Mouse (Mus musculus): ENCODE results near the gene Rbp1.

Rbp1 gene

GRCm38 (mm10) chr9:98422656-98423055, at the start of gene Rbp1:
Gene Rbp1, plus strand, starts transcription at chr9:98422961.
- no peak for DNase-seq

DNA sequence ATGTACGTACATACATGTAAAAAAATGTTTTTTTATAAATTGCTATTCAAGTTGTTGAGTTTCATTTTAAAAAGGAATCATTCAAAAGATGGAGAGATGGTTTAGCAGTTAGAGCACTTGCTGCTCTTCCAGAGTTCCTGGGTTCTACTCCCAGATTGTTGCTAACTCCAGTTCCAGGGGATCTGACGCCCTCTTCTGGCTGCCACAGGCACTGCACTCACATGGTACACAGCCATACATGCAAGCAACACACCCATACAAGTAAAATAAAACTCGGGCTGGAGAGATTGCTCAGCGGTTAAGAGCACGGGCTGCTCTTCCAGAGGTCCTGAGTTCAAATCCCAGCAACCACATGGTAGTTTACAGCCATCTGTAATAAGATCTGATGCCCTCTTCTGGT, 49.4 kb upstream of the Rbp1 start:
- DNase-seq, result no peak

- DNase-seq, result no peak
Measured at GRCm38 (mm10) chr9:98374897-98375296, 47.9 kb upstream of the Rbp1 start.

DNA sequence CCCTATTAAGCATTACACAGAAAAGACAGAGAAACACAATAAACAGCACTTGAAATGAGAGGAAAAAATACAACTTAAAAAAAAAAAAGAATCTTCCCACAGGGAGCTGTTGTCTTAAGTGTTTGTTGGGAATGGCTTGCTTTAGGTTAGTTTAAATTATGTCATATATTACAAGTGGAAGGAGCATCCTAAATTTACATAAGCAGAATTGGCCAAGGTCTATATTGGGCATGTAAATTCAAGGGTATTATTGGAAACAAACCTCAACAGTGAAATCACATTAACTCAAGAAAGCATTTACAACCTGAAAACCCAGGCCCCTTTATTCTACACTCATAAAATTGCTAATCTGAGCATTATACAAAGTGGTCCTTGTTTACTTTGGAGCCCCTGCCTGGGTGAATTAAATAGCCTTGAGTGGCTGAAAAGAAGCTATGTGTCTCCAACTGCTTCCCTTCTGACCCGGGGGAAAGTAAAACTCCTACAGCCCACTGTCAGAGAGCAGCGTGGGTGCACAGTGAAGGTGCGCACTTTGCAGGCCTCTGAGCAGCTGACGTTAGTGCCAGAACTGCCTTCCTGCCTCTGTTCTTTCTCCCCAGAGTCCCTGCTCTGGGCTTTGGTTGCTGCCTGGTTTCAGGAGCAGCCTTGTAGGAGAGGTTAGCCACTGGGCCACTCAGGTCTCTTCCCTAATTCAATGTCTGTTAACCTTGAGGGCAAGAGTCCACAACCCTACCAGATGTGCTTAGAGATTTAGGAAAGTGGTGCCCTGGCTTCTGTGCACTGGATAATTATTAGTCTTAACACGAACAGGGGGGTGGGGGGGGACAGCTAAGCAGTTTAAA, 47.2 kb upstream of the Rbp1 start:
- no peak for DNase-seq

GRCm38 (mm10) chr9:98379736-98380135, 43.0 kb upstream of the Rbp1 start:
- DNase-seq, result no peak

- DNase-seq, result no peak
Measured at GRCm38 (mm10) chr9:98380593-98380992, 42.2 kb upstream of the Rbp1 start.

DNA sequence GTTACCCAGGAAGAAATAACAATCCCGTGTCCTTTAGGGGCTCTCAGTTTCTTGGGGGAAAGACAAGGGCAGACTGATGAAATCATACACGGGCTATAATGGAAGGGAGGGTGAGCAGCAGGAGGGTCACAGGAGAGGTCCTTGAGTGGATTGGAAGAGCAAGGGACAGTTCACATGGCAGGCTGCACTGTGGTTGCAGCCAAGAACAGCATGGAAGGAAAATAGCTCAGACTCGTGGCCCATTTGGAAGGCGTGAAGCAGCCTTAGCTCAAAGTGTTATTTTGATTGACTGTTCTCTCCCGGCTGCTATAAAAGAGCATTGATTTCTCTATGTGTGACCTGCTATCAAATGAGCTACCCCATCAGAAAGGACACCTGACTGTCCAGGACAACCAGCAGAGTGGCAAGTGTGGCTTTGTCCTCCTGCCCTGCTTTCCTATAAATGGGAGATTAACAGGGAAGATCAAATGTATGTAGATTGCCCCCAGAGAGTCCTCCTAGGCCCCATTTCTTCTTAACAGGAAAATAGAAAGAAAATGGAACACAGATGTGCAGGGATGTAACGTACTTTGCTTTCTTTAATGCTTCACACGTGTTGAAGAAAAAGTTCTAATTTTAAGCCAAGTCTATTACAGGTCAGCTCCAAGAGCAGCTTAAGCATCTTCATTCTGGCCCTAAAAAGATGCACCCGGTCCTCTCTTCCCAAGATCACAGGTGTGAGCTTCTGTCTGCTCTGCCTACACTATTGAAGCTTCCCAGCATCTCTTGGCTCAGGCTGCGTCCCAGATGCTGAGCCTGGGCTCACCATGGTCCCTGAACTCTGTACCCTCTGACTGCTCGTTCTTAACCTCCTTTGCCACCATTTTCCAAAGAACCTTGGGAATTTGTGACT, 34.8 kb upstream of the Rbp1 start:
- DNase-seq, result no peak

DNA sequence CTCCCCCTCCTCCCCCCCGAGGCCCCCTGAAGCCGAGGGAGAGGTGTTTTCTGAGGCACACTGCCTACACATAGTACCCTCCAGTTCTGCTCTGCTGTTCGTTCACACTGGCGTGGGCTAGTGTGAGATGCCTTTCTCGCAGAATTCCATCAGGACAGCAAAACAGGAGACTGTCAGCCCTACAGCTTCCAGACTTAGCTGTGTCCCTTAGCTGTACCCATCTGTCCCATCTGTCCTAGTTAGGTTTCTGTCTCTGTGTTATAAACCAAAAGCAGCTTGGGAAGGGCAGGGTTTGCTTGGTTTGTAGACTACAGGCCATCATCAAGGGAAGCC, 34.2 kb upstream of the Rbp1 start:
- no peak for DNase-seq

DNA sequence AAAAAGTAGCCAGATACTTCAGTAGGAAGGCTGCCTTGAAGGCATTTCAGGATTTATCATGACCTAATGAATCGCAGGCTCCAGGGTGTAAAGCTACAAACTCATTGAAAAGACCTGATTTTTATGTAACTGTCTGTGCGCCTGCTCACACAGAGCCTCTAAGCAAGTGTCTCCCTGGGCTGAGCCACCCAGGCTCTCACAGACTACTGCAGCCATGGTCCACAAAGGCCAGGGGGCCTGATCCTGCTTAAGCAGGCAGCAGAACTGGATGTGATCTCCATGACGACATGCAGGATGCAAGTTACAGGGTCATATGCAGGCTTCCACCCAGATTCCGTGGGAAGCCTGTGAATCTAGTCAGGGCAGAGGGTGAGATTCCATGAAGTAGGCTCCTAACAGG, 29.3 kb upstream of the Rbp1 start:
- no peak for DNase-seq

DNA sequence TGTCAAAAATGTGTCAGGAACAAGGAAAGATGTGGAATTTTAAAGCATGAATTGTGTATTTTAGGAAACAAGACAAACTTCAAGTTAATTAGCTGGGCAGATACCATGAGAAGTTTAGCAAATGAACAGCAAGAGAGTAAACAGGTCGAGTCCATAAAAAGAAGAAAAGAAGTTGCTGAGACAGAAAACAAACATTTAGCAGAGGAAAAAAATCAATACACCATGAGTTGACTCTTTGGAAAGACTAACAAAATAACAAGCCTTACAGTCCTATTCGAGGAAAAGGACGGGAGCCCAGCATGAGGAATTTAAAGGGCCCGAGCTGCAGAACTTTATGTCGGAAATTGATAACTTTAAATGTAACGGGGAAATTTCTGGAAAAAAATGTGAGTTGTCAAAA, 25.6 kb upstream of the Rbp1 start:
- DNase-seq, result no peak

DNA sequence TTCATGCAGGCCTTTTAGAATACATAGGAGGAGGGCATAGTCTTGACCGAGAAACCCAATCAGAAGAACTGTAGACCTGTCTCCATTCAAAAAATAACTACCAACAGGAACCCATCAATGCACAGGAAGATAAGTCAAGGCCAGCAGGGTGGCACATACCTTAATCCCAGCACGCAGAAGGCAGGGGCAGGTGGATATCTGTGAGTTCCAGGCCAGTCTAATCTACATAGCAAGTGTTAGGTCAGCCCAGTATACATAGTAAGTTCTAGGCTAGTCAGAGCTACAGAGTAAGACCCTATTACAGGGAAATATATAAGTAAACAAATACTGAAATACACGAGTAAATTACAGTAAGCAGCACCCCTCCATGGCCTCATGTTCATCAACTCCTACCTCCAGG, 24.9 kb upstream of the Rbp1 start:
- DNase-seq, result no peak

GRCm38 (mm10) chr9:98400185-98400894, 22.4 kb upstream of the Rbp1 start:
- no peak for DNase-seq

DNA sequence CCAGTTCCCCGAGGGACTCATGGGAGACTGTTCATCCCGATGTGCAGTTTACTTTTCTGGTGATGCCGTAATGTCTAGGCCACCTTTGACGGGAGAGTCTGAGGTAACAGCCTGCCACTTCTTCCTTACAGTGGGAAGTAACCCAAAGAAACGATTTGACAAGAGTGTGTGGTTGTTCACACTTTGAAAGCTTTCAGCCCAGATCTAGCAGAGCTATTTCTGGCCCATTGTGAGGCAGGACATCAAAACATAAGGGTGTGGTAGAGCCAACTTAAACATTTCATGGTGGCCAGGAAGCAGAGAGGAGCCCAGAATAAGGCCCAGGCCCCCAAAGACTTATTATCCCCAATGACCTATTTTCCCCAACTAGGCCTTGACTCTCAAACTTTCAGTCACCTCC, 21.1 kb upstream of the Rbp1 start:
- DNase-seq, result no peak

DNA sequence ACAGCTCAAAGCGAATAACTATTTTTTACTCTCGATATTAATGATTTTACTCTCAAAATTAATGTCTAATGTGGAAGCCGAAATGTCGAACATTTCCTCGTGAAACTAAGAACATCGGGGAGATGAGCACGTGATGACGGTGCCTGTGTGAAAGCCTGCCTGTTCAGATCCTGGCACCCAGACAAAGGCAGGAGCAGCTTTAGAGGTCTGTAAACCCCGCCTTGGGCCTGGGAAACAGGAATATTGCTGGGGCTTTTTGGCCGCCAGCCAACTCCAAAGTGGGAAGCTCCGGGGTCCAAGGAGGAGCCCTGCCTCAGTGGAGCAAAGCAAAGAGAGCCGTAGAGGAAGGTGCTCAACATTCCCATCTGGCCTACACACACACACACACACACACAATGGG, 15.0 kb upstream of the Rbp1 start:
- DNase-seq, result no peak

- peak; percentile 17 for DNase-seq
Measured at GRCm38 (mm10) chr9:98409137-98409536, 13.6 kb upstream of the Rbp1 start.

DNA sequence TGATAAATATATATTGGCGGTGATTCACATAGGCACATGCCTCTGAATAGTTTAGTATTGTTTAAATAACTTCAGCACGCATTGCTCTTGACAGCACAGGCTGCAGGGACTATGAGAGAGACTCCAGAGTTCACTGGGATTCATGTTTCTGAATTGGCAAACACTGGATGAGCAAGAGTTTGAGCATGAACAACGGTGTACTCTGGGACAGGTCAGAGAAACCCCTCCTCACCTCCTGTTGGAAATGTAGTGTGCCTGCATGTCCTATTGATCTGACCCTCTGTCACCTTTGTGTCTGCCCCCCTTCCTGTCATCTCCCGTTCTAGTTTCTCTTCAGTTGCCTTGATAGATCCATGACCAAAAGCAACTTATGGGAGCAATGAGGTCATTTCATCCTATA, 7.3 kb upstream of the Rbp1 start:
- DNase-seq, result no peak

DNA sequence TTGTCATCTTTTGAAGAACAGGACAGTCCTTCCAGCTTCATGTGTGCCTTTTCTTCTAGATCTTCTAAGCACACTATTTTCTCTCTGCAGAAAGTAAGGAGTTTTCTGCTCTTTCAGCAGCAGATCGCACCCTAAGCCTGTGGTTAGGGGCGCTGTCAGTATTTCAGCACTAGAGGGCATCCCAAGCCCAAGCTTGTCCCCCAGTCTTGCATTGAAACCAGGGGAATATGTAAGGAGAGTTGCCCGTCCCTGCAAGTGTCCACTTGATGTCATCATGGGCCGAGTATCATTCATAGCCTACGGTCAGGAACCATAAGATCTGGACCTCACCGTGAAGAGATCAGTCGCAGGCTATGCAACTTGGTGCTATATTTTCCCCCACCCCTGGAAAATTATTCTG, 4.8 kb upstream of the Rbp1 start:
- DNase-seq, result no peak

DNA sequence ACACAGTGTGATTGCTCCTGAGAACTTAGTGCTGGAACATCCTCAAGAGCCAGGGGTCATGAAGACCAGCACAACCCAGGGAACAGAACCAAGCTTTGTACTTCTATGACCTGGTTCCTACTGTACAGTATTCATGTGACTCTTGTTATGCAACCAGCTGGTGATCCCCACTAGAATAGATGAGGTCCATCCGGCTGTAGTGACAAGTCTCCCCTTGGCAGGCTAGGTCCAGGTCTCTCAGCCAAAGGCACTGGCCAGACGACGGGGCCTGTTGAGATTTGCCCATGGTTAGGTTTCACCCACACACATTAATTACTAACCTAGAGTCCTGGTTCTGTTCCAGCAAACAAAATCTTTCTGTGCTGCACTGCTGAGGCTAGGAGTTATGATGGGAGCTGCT, 4.4 kb upstream of the Rbp1 start:
- no peak for DNase-seq

DNA sequence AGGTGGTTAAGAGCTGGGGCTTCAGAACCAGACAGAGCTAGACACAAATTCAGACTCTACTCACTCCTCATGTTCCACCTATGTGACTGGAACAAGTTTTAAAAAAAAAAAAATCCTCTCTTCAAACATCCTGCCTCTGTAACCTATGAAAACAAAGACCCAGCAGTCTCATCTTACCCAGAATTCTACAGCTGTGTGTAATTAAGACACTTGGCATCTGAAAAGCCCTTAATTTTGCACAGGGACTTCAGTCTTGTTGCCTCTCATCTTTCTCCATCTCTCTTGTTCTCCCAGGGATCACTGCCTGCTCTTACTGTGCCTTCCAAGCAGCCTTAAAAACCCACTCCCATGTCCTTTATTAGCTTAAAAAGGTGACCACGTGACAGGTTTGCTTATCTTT, 2.1 kb upstream of the Rbp1 start:
- no peak for DNase-seq

DNA sequence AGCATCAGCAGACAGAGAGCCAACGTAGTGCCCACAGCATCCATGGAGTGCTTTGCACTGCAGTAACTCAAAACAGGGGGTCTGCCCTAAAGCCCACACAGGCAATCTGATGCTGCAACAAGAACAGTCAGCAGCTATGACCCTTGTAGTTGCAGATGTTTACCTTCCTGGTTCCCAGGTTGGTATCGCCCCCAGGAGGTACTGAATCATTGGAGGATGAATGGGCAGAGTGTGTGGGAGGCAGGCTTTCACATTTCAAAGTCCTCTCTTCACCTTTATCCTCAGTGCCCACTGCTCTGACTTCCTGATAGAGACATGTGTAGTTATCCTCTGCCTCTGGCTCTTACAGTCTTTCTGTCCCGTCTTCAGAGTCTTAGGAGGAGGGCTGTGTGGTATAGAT, 858 bp upstream of the Rbp1 start:
- no peak for DNase-seq

DNA sequence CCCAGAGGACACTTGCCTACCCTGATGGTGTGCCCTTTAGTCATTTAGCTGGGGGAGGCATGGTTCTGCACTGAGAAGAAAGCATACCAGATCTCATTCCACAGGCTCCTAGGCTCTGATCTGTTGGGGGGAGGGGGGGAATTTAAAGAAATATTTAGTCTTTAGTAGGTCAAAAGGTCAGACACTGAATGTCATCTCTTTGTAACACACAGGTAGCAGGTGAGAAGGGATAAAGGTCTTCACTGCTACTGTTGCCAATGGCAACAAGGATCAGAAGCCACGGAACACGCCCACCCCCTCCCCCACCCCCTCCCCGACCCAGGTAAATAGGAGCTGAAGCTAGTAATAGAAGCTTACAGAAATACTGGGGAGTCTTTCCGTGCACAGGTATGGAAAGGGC, 930 bp downstream of the Rbp1 start:
- DNase-seq, result no peak

DNA sequence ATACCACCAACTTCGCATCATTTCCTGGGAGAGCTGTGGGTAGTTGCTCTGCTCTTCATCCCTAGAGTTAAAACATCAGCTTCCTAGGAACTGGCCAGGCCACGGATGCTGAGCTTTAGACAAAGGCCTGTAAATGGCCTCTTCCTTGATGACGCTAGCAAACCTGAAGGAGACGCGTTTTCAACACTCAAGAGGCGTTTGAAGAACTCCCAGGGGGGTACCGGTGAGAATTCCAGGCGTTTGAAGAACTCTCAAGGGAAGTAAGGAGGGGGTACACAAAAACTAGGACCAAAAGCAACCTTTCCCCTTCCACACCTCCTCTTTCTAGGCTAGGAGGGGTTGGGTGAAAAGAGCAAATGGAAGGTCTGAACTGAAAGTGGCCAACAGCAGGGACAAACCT, 1.5 kb downstream of the Rbp1 start:
- DNase-seq, result no peak

GRCm38 (mm10) chr9:98424725-98425210, 2.0 kb downstream of the Rbp1 start:
- no peak for DNase-seq

All from cerebellum, adult 9-10 months (tissue).